Mouse (Mus musculus) heart, embryonic 12.5 days (tissue): ENCODE data around the gene Pla2g12a. TPM values are rescaled to one million over a fixed set of nuclear protein-coding genes. Genes with fewer than 3 reads are reported as not detected.
A peak's percentile ranks its signal among the peaks of the same experiment; 100 is the strongest.

Source experiments
- ATAC-seq: fragments of 200-750 bp; cut with Nextera tagmentation; 2 replicates; pipeline ENCODE4 v1.8.0; 2017; ENCODE audit warnings: moderate TSS enrichment, moderate library complexity; ENCODE audit not compliant: insufficient number of reproducible peaks, low FRiP score
- H3K27ac ChIP-seq: fragments of 300-500 bp; sonication (generic); 2 replicates; pipeline ENCODE4 v1.5.1; 2016; ENCODE audit warnings: mild to moderate bottlenecking, moderate library complexity; ENCODE audit not compliant: poor library complexity, severe bottlenecking
- H3K27me3 ChIP-seq: fragments of 300-500 bp; sonication (generic); replicated peaks from 2 replicates; pipeline ENCODE4 v1.6.1; 2016; ENCODE audit warnings: mild to moderate bottlenecking, moderate library complexity
- H3K36me3 ChIP-seq: fragments of 300-500 bp; sonication (generic); 2 replicates; pipeline ENCODE4 v1.6.1; 2016; ENCODE audit warnings: mild to moderate bottlenecking, moderate library complexity
- H3K4me1 ChIP-seq: fragments of 300-500 bp; sonication (generic); replicated peaks from 2 replicates; pipeline ENCODE4 v1.6.1; 2016; ENCODE audit warnings: mild to moderate bottlenecking
- H3K4me2 ChIP-seq: fragments of 300-500 bp; sonication (generic); 2 replicates; pipeline ENCODE4 v1.6.1; 2016; ENCODE audit warnings: mild to moderate bottlenecking, moderate library complexity
- H3K4me3 ChIP-seq: fragments of 300-500 bp; sonication (generic); 2 replicates; pipeline ENCODE4 v1.5.1; 2016; ENCODE audit warnings: mild to moderate bottlenecking
- H3K9ac ChIP-seq: fragments of 300-500 bp; sonication (generic); 2 replicates; pipeline ENCODE4 v1.6.1; 2016; ENCODE audit warnings: mild to moderate bottlenecking, moderate library complexity
- H3K9me3 ChIP-seq: fragments of 300-500 bp; sonication (generic); replicated peaks from 2 replicates; pipeline ENCODE4 v1.6.1; 2016; ENCODE audit warnings: mild to moderate bottlenecking, moderate library complexity
- WGBS: fragments of 180-500 bp; shearing (Covaris S2); methylation state at CpG from one replicate; pipeline ENCODE4 v1.1.7; 2016; 5-methylcytosine and 5-hydroxymethylcytosine counted together
- polyA plus RNA-seq: library from polyadenylated mRNA; unstranded; fragments of >200 nt; fragmentation: Nextera tagmentation; extraction: Ambion mirVana; gene quantifications from 2 replicates; pipeline ENCODE4 v1.2.1, GENCODE M21; 2016

The Pla2g12a gene
- polyA plus RNA-seq, 1 experiment from 2014 or later, result 66.1 TPM

- peak within 1 kb of the TSS; percentile 77 for H3K9ac ChIP-seq
- peak within 1 kb of the TSS; percentile 72 for H3K4me2 ChIP-seq
- H3K4me1 ChIP-seq, result peaks cover 45% of the 10 kb centered on the region
- no peaks in the 10 kb centered on the region for H3K27me3 ChIP-seq
- H3K9me3 ChIP-seq, result no peaks in the 10 kb centered on the region; the same call in 1 of the 2 replicates
- ATAC-seq, result peak; percentile 91
- peak within 1 kb of the TSS; percentile 78 for H3K27ac ChIP-seq
- under 1% methylated on average over 34 of the region's 34 CpGs for WGBS
- peaks cover 13% of the 10 kb centered on the region for H3K36me3 ChIP-seq
- peak within 1 kb of the TSS; percentile 66 for H3K4me3 ChIP-seq
Measured at GRCm38 (mm10) chr3:129901271-129901809, 22.9 kb downstream of the Pla2g12a start, which contains the start of gene Casp6. Gene Casp6 (plus strand): TSS chr3:129901425.

- no peak for ATAC-seq
- H3K27me3 ChIP-seq, result no peaks in the 10 kb centered on the region
- no peak overlapping the region; the same call in 1 of the 2 replicates for H3K4me2 ChIP-seq
- H3K4me1 ChIP-seq, result peaks cover 31% of the 10 kb centered on the region
- 89% methylated on average over 3 of the region's 3 CpGs for WGBS
- H3K9ac ChIP-seq, result no peak overlapping the region
- peaks cover 27% of the 10 kb centered on the region for H3K36me3 ChIP-seq
- H3K9me3 ChIP-seq, result no peaks in the 10 kb centered on the region; the same call in 1 of the 2 replicates
- H3K27ac ChIP-seq, result no peak overlapping the region
- no peak overlapping the region for H3K4me3 ChIP-seq
Measured at GRCm38 (mm10) chr3:129903369-129903768, 25.0 kb downstream of the Pla2g12a start.

GRCm38 (mm10) chr3:129903866-129904265, 25.5 kb downstream of the Pla2g12a start:
- Histone ChIP-seq H3K4me2 (no peak overlapping the region), H3K4me3 (no peak overlapping the region), H3K9me3 (no peaks in the 10 kb centered on the region; the same call in 1 of the 2 replicates), H3K27ac (no peak overlapping the region), H3K27me3 (no peaks in the 10 kb centered on the region), H3K36me3 (peaks cover 32% of the 10 kb centered on the region), H3K4me1 (peaks cover 29% of the 10 kb centered on the region), H3K9ac (no peak overlapping the region)
- 80% methylated on average over 8 of the region's 8 CpGs for WGBS
- no peak for ATAC-seq

- no peak overlapping the region for H3K27ac ChIP-seq
- WGBS, result 79% methylated on average over 7 of the region's 7 CpGs
- H3K4me2 ChIP-seq, result no peak overlapping the region
- no peak overlapping the region for H3K4me3 ChIP-seq
- H3K27me3 ChIP-seq, result no peaks in the 10 kb centered on the region
- peaks cover 39% of the 10 kb centered on the region for H3K36me3 ChIP-seq
- no peak for ATAC-seq
- no peaks in the 10 kb centered on the region for H3K9me3 ChIP-seq
- H3K4me1 ChIP-seq, result peaks cover 29% of the 10 kb centered on the region
- H3K9ac ChIP-seq, result no peak overlapping the region
Measured at GRCm38 (mm10) chr3:129904381-129905132, 26.2 kb downstream of the Pla2g12a start.

GRCm38 (mm10) chr3:129912025-129912424, 33.6 kb downstream of the Pla2g12a start:
- H3K4me3 ChIP-seq, result no peak overlapping the region
- H3K27ac ChIP-seq, result no peak overlapping the region
- H3K36me3 ChIP-seq, result peaks cover 73% of the 10 kb centered on the region
- H3K9me3 ChIP-seq, result no peaks in the 10 kb centered on the region
- H3K4me2 ChIP-seq, result no peak overlapping the region
- H3K4me1 ChIP-seq, result no peaks in the 10 kb centered on the region
- ATAC-seq, result no peak
- H3K9ac ChIP-seq, result no peak overlapping the region
- no peaks in the 10 kb centered on the region for H3K27me3 ChIP-seq
- 88% methylated on average over 14 of the region's 14 CpGs for WGBS

GRCm38 (mm10) chr3:129913241-129913640, 34.8 kb downstream of the Pla2g12a start:
- H3K4me1 ChIP-seq, result no peaks in the 10 kb centered on the region
- ATAC-seq, result no peak
- no peak overlapping the region for H3K9ac ChIP-seq
- no peak overlapping the region for H3K4me3 ChIP-seq
- H3K36me3 ChIP-seq, result peaks cover 65% of the 10 kb centered on the region
- no peaks in the 10 kb centered on the region for H3K27me3 ChIP-seq
- no peaks in the 10 kb centered on the region for H3K9me3 ChIP-seq
- no peak overlapping the region for H3K27ac ChIP-seq
- H3K4me2 ChIP-seq, result no peak overlapping the region
- 89% methylated on average over 13 of the region's 13 CpGs for WGBS

- Histone ChIP-seq H3K36me3 (peaks cover 28% of the 10 kb centered on the region), H3K27ac (no peak overlapping the region), H3K27me3 (no peaks in the 10 kb centered on the region), H3K4me3 (no peak overlapping the region), H3K4me1 (no peaks in the 10 kb centered on the region), H3K9me3 (no peaks in the 10 kb centered on the region), H3K4me2 (no peak overlapping the region), H3K9ac (no peak overlapping the region)
- no peak for ATAC-seq
- 68% methylated on average over 3 of the region's 3 CpGs for WGBS
Measured at GRCm38 (mm10) chr3:129917424-129917823, 39.0 kb downstream of the Pla2g12a start.

GRCm38 (mm10) chr3:129918434-129918833, 40.0 kb downstream of the Pla2g12a start:
- 17% methylated on average over 13 of the region's 13 CpGs for WGBS
- no peaks in the 10 kb centered on the region for H3K27me3 ChIP-seq
- H3K9me3 ChIP-seq, result no peaks in the 10 kb centered on the region
- ATAC-seq, result no peak
- H3K36me3 ChIP-seq, result peaks cover 18% of the 10 kb centered on the region
- no peak overlapping the region for H3K9ac ChIP-seq
- no peak overlapping the region for H3K4me3 ChIP-seq
- no peak overlapping the region for H3K27ac ChIP-seq
- no peaks in the 10 kb centered on the region for H3K4me1 ChIP-seq
- no peak overlapping the region for H3K4me2 ChIP-seq

GRCm38 (mm10) chr3:129923581-129923980, 45.2 kb downstream of the Pla2g12a start:
- H3K27me3 ChIP-seq, result no peaks in the 10 kb centered on the region
- H3K27ac ChIP-seq, result no peak overlapping the region
- H3K4me3 ChIP-seq, result no peak overlapping the region
- H3K4me1 ChIP-seq, result no peaks in the 10 kb centered on the region
- H3K36me3 ChIP-seq, result no peaks in the 10 kb centered on the region
- no peak overlapping the region for H3K4me2 ChIP-seq
- H3K9me3 ChIP-seq, result no peaks in the 10 kb centered on the region
- H3K9ac ChIP-seq, result no peak overlapping the region
- WGBS, result 84% methylated on average over 7 of the region's 7 CpGs
- no peak for ATAC-seq

GRCm38 (mm10) chr3:129925861-129926260, 47.5 kb downstream of the Pla2g12a start:
- no peak overlapping the region for H3K27ac ChIP-seq
- H3K9me3 ChIP-seq, result no peaks in the 10 kb centered on the region
- no peaks in the 10 kb centered on the region for H3K27me3 ChIP-seq
- H3K36me3 ChIP-seq, result no peaks in the 10 kb centered on the region
- no peak for ATAC-seq
- H3K4me2 ChIP-seq, result no peak overlapping the region
- 75% methylated on average over 3 of the region's 3 CpGs for WGBS
- no peak overlapping the region for H3K9ac ChIP-seq
- no peaks in the 10 kb centered on the region for H3K4me1 ChIP-seq
- no peak overlapping the region for H3K4me3 ChIP-seq

- Histone ChIP-seq H3K4me1 (no peaks in the 10 kb centered on the region), H3K36me3 (no peaks in the 10 kb centered on the region), H3K27ac (no peak overlapping the region), H3K4me2 (no peak overlapping the region), H3K27me3 (no peaks in the 10 kb centered on the region), H3K9me3 (no peaks in the 10 kb centered on the region), H3K9ac (no peak overlapping the region), H3K4me3 (no peak overlapping the region)
- WGBS, result 62% methylated on average over 6 of the region's 6 CpGs
- ATAC-seq, result no peak
Measured at GRCm38 (mm10) chr3:129930213-129930778, 51.9 kb downstream of the Pla2g12a start.
